Mouse (Mus musculus): ENCODE measurements at regions not wholly inside any gene's neighbourhood (a gene's known extent, or its start where the extent isn't known, plus 50 kb on each side); places are given as distances from the start of the nearest gene placed in this dataset.
A peak's percentile ranks its signal among the peaks of the same experiment; 100 is the strongest.

DNA sequence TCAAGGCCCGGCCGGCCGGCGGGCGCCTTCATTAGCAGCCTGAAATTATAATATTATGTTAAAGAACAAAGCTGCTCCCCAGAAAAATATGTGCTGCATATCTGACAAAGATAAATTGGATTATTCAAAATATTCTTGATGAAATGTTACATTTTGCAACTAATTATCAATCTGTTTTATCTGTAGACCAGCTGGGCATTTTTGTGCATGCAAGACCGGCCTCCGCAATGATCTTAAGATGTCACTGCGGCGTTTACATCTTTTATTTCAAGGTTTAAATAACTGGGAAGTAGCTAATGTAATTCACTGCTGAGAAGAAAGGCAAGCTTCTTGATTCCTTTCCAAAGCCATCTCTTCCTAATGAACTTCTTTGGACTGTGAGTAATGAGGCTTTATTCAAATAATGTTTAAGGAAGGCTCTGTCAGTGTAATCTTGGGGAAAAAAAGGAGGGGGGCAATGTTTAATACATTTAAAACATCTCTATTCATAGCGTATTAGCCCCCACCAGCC, 137.7 kb upstream of the Mki67 start:
- 22% methylated on average over 10 of the region's 10 CpGs for WGBS
- DNase-seq (ENCODE audit: low spot score) (no peak), ATAC-seq (ENCODE audit: low read depth) (no peak)
- Histone ChIP-seq H3K4me3 (ENCODE audit: low read depth, low read length) (peak overlapping the region; percentile 31), H3K9ac (ENCODE audit: low read depth, low read length) (peak overlapping the region; percentile 25; the same call in 1 of the 2 replicates), H3K27ac (replicated peaks; ENCODE audit: low read depth, low read length) (no peak overlapping the region), H3K9me3 (ENCODE audit: control insufficient read depth, low read length) (no peaks in the 10 kb centered on the region), H3K4me1 (ENCODE audit: control insufficient read depth, insufficient read depth, low read length) (peaks cover 13% of the 10 kb centered on the region), H3K4me2 (ENCODE audit: low read depth, low read length) (peak overlapping the region; percentile 60), H3K27me3 (replicated peaks; ENCODE audit: control insufficient read depth, insufficient read depth, low read length) (peaks cover 23% of the 10 kb centered on the region; the same call in 1 of the 2 replicates), H3K36me3 (ENCODE audit: control insufficient read depth, insufficient read depth, low read length) (no peaks in the 10 kb centered on the region)

DNA sequence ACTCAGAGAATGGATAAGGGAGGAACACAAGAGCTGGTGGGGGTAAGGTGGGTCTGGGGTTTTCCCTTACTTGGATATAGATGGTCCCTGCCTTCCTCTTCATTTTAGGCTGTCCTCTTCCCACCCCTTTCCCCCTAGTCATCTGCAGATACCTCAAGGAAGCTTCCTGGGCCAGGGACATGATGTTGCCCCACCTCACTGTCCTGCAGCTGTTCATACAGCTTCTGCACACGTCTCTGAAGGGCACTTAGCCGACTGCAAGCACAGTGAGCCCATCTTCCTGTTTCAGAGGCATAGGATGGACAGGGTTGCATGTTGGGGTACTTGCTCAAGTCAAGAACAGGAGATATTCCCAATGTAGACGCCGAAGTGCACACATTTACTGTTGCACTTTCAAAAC, 144.1 kb upstream of the Mki67 start:
- Histone ChIP-seq H3K27ac (replicated peaks; ENCODE audit: low read depth, low read length) (peak overlapping the region; percentile 73), H3K36me3 (ENCODE audit: control insufficient read depth, insufficient read depth, low read length) (no peaks in the 10 kb centered on the region), H3K4me3 (ENCODE audit: low read depth, low read length) (no peak overlapping the region), H3K9ac (ENCODE audit: low read depth, low read length) (no peak overlapping the region), H3K9me3 (ENCODE audit: control insufficient read depth, low read length) (no peaks in the 10 kb centered on the region), H3K27me3 (replicated peaks; ENCODE audit: control insufficient read depth, insufficient read depth, low read length) (no peaks in the 10 kb centered on the region), H3K4me2 (ENCODE audit: low read depth, low read length) (peak overlapping the region; percentile 10; the same call in 1 of the 2 replicates), H3K4me1 (ENCODE audit: control insufficient read depth, insufficient read depth, low read length) (peaks cover 45% of the 10 kb centered on the region)
- WGBS = 36% methylated on average over 4 of the region's 4 CpGs
- ATAC-seq (ENCODE audit: low read depth) = no peak
- no peak for DNase-seq (ENCODE audit: low spot score)

DNA sequence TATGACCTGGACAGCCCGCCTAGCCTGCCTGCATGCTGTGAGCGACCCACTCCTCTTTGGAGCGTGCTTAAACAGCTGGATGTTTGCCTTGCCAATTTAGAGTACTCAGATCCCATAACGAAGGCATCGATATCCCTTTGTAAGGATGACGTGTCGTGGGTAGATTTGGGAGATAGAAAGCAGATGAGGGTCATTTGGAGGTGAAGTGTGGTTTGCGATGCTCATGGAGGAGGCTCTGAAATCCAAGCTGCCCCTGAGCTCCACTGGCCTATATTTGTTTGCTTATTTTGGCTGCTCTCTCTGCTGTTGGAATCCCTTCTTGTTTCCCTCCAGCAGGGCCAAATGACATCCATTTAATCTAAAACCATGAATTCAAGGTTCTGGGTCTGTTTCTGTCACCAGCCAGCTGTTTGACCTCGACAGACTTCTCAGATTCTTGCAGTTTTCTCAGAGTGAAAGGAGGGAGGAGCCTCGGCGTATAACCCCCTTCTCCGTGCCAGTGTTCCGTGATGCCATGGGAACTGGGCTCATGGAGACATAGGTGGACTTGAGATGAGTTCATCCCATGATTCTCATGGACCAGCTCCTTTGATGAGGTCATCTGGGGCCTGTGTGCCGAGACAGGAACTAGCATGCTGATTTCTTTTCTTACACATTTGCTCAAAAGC, 144.7 kb upstream of the Mki67 start:
- Histone ChIP-seq H3K9ac (ENCODE audit: low read depth, low read length) (no peak overlapping the region), H3K36me3 (ENCODE audit: control insufficient read depth, insufficient read depth, low read length) (no peaks in the 10 kb centered on the region), H3K4me2 (ENCODE audit: low read depth, low read length) (peak overlapping the region; percentile 10; the same call in 1 of the 2 replicates), H3K4me3 (ENCODE audit: low read depth, low read length) (no peak overlapping the region), H3K4me1 (ENCODE audit: control insufficient read depth, insufficient read depth, low read length) (peaks cover 45% of the 10 kb centered on the region), H3K9me3 (ENCODE audit: control insufficient read depth, low read length) (no peaks in the 10 kb centered on the region), H3K27me3 (replicated peaks; ENCODE audit: control insufficient read depth, insufficient read depth, low read length) (no peaks in the 10 kb centered on the region), H3K27ac (replicated peaks; ENCODE audit: low read depth, low read length) (peak overlapping the region; percentile 73)
- DNase-seq (ENCODE audit: low spot score) (peak; percentile 95), ATAC-seq (ENCODE audit: low read depth) (peak; percentile 69)
- whole genome bisulfite sequencing = 27% methylated on average over 14 of the region's 14 CpGs

- no peaks in the 10 kb centered on the region for H3K36me3 ChIP-seq (ENCODE audit: control insufficient read depth, insufficient read depth, low read length)
- H3K9me3 ChIP-seq (ENCODE audit: control insufficient read depth, low read length) = no peaks in the 10 kb centered on the region
- H3K27me3 ChIP-seq (replicated peaks; ENCODE audit: control insufficient read depth, insufficient read depth, low read length) = no peaks in the 10 kb centered on the region
- peaks cover 45% of the 10 kb centered on the region for H3K4me1 ChIP-seq (ENCODE audit: control insufficient read depth, insufficient read depth, low read length)
- 20% methylated on average over 7 of the region's 7 CpGs for WGBS
- no peak overlapping the region for H3K9ac ChIP-seq (ENCODE audit: low read depth, low read length)
- peak overlapping the region; percentile 79 for H3K27ac ChIP-seq (replicated peaks; ENCODE audit: low read depth, low read length)
- peak; percentile 84 for DNase-seq (ENCODE audit: low spot score)
- 0 out of 2 replicates have a peak overlapping the region, but pooled peaks have one; percentile 1 for H3K4me2 ChIP-seq (ENCODE audit: low read depth, low read length)
- no peak overlapping the region for H3K4me3 ChIP-seq (ENCODE audit: low read depth, low read length)
- ATAC-seq (ENCODE audit: low read depth) = no peak
Observed at GRCm38 (mm10) chr7:135861409-135861805, 145.2 kb upstream of the Mki67 start.

DNA sequence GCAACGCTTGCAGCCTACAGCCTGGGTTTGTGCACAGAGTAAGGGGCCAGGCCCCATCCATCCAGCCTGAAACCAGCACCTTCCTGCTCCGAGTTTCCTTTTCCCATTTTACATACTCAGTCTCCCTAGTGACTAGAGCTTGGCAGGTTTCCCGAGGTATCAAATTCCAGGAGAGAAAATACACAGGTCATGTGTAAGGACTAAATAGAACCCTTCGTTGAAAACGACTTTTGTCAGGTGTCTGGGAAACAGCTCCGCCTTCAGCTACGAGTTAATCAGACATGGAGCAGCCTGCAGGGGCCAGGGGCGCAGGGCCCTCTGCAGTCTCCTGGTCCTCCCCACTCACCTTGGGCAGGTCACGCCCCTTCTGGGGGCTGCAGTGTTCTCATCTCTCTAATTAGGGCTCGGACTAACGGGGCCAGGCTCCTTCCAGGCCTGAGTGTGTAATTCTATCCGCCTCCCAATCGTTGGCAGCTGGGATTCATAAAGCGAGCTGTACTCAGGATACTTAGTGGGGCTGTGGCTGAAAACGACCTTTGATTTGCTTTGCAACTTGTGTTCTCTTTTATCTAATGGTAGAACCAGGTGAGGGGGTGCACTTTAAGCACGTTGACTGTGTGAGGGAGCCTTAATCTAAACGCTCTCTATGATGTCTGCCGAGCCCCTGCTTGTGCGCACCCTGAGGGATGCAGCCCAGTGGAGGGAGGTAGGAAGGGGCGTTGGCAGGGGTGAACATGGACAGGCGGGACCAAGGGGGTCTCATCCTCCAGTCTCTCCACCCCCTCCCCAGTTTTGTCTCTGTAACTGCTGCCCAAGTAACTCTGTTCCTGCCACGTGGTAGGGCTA, 147.6 kb upstream of the Mki67 start:
- ATAC-seq (ENCODE audit: low read depth) = peak; percentile 87
- DNase-seq (ENCODE audit: low spot score) = peak; percentile 92
- Histone ChIP-seq H3K9me3 (ENCODE audit: control insufficient read depth, low read length) (no peaks in the 10 kb centered on the region), H3K4me1 (ENCODE audit: control insufficient read depth, insufficient read depth, low read length) (peaks cover 45% of the 10 kb centered on the region), H3K36me3 (ENCODE audit: control insufficient read depth, insufficient read depth, low read length) (no peaks in the 10 kb centered on the region), H3K27me3 (replicated peaks; ENCODE audit: control insufficient read depth, insufficient read depth, low read length) (no peaks in the 10 kb centered on the region), H3K4me3 (ENCODE audit: low read depth, low read length) (no peak overlapping the region), H3K27ac (replicated peaks; ENCODE audit: low read depth, low read length) (peak overlapping the region; percentile 79), H3K9ac (ENCODE audit: low read depth, low read length) (no peak overlapping the region), H3K4me2 (ENCODE audit: low read depth, low read length) (peak overlapping the region; percentile 33; the same call in 1 of the 2 replicates)
- 8% methylated on average over 22 of the region's 22 CpGs for WGBS

DNA sequence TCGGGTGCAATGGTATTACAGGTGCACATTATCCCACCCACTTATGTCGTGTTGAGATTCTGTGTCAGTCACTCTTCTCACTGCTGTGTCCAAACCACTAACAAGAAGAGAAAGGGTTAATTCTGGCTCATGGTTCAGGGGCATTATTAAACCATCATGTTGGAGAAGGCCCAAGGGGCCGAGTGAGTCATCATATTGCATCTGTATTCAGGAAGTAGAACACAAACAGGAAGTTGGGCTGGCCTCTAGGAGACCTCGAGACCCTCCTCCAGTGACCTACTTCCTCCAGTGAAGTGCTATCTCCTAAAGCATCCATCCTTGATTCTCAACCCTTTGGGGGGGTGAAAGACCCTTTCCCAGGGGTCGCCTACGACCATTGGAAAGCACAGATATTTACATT, 154.8 kb upstream of the Mki67 start:
- Histone ChIP-seq H3K4me3 (ENCODE audit: low read depth, low read length) (no peak overlapping the region), H3K36me3 (ENCODE audit: control insufficient read depth, insufficient read depth, low read length) (no peaks in the 10 kb centered on the region), H3K27me3 (replicated peaks; ENCODE audit: control insufficient read depth, insufficient read depth, low read length) (no peaks in the 10 kb centered on the region), H3K27ac (replicated peaks; ENCODE audit: low read depth, low read length) (no peak overlapping the region), H3K4me1 (ENCODE audit: control insufficient read depth, insufficient read depth, low read length) (no peaks in the 10 kb centered on the region), H3K9me3 (ENCODE audit: control insufficient read depth, low read length) (no peaks in the 10 kb centered on the region), H3K9ac (ENCODE audit: low read depth, low read length) (no peak overlapping the region), H3K4me2 (ENCODE audit: low read depth, low read length) (no peak overlapping the region)
- 67% methylated on average over 6 of the region's 6 CpGs for WGBS
- no peak for DNase-seq (ENCODE audit: low spot score)
- no peak for ATAC-seq (ENCODE audit: low read depth)

DNA sequence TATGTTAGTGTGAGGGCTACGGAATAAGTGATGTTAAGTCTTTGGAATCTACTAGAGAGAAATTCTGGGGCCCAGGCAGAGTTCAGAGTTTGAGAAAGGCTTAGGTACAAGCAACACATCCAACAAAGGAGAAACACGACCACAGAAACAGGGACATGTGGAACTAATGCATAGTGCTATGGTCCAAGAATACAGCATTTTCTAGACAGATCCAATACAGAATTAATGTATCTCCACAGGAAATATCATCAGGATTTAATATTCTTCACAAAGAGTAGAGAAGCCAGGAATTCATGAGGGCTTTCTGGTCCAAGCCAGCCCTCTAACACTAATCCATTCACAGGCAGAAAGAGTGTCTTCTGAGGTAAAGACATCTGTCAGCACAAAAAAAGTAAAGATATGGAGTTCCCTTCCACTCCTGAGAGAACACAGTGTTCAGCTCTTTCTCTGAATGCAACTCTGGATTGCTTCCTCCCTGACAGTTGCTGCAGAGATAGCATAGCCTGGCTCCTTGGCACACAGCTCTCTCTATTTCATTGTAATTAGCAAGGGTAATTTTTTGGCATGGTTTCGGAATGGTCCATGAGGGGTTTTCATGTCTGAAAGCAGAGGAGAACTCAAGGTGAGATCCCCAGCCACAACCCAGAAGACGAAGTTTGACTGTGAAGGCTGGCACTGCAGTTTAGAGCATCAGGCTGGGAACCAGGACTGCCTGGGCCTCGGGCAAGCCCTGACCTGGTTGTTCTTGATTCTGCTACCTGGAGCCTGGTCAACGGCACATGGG, 161.1 kb upstream of the Mki67 start:
- Histone ChIP-seq H3K4me2 (ENCODE audit: low read depth, low read length) (no peak overlapping the region), H3K27ac (replicated peaks; ENCODE audit: low read depth, low read length) (no peak overlapping the region; the same call in 1 of the 2 replicates), H3K4me1 (ENCODE audit: control insufficient read depth, insufficient read depth, low read length) (peaks cover 6% of the 10 kb centered on the region; the same call in 1 of the 2 replicates), H3K9me3 (ENCODE audit: control insufficient read depth, low read length) (no peaks in the 10 kb centered on the region), H3K36me3 (ENCODE audit: control insufficient read depth, insufficient read depth, low read length) (no peaks in the 10 kb centered on the region), H3K4me3 (ENCODE audit: low read depth, low read length) (no peak overlapping the region), H3K9ac (ENCODE audit: low read depth, low read length) (no peak overlapping the region), H3K27me3 (replicated peaks; ENCODE audit: control insufficient read depth, insufficient read depth, low read length) (no peaks in the 10 kb centered on the region)
- ATAC-seq (ENCODE audit: low read depth) = peak; percentile 18; the same call in 1 of the 2 replicates
- peak; percentile 61 for DNase-seq (ENCODE audit: low spot score)
- WGBS = 70% methylated on average over 6 of the region's 6 CpGs

- no peak overlapping the region for H3K4me2 ChIP-seq (ENCODE audit: low read depth, low read length)
- H3K4me1 ChIP-seq (ENCODE audit: control insufficient read depth, insufficient read depth, low read length) = peaks cover 6% of the 10 kb centered on the region; the same call in 1 of the 2 replicates
- H3K9me3 ChIP-seq (ENCODE audit: control insufficient read depth, low read length) = no peaks in the 10 kb centered on the region
- no peaks in the 10 kb centered on the region for H3K36me3 ChIP-seq (ENCODE audit: control insufficient read depth, insufficient read depth, low read length)
- no peak overlapping the region for H3K9ac ChIP-seq (ENCODE audit: low read depth, low read length)
- H3K27ac ChIP-seq (replicated peaks; ENCODE audit: low read depth, low read length) = no peak overlapping the region
- H3K27me3 ChIP-seq (replicated peaks; ENCODE audit: control insufficient read depth, insufficient read depth, low read length) = no peaks in the 10 kb centered on the region
- no peak overlapping the region for H3K4me3 ChIP-seq (ENCODE audit: low read depth, low read length)
- no peak for ATAC-seq (ENCODE audit: low read depth)
- WGBS = 62% methylated on average over 3 of the region's 3 CpGs
- no peak for DNase-seq (ENCODE audit: low spot score)
Observed at GRCm38 (mm10) chr7:135878750-135879149, 162.6 kb upstream of the Mki67 start.
